Mouse (Mus musculus) monocyte, adult 5-6 weeks (primary cell): ENCODE data around the gene Gp1ba. TPM values are rescaled to one million over a fixed set of nuclear protein-coding genes. Genes with fewer than 3 reads are reported as not detected.
A peak's percentile ranks its signal among the peaks of the same experiment; 100 is the strongest.

ENCODE experiments used
- ATAC-seq: fragments of 153-309, 156-312 bp; replicated peaks from 2 replicates; pipeline ENCODE4 v1.8.0; 2017; ENCODE audit warnings: mild to moderate bottlenecking; ENCODE audit not compliant: low TSS enrichment, insufficient number of reproducible peaks, severe bottlenecking, poor library complexity, low FRiP score
- total RNA-seq: library from RNA; stranded (forward); fragments of 200-1000, 200-491, 200-594 nt; gene quantifications from 3 replicates; pipeline ENCODE4 v1.2.3, GENCODE M21; 2017

The Gp1ba gene
- total RNA-seq, 1 experiment from 2014 or later, result 0.57 TPM

GRCm38 (mm10) chr11:70649185-70649734, 10.3 kb downstream of the Gp1ba start:
- ATAC-seq, result no peak

- no peak for ATAC-seq
These were observed 11.6 kb downstream of the Gp1ba start for GRCm38 (mm10) chr11:70650322-70651175.

GRCm38 (mm10) chr11:70651391-70651790, 12.5 kb downstream of the Gp1ba start:
- ATAC-seq, result no peak

DNA sequence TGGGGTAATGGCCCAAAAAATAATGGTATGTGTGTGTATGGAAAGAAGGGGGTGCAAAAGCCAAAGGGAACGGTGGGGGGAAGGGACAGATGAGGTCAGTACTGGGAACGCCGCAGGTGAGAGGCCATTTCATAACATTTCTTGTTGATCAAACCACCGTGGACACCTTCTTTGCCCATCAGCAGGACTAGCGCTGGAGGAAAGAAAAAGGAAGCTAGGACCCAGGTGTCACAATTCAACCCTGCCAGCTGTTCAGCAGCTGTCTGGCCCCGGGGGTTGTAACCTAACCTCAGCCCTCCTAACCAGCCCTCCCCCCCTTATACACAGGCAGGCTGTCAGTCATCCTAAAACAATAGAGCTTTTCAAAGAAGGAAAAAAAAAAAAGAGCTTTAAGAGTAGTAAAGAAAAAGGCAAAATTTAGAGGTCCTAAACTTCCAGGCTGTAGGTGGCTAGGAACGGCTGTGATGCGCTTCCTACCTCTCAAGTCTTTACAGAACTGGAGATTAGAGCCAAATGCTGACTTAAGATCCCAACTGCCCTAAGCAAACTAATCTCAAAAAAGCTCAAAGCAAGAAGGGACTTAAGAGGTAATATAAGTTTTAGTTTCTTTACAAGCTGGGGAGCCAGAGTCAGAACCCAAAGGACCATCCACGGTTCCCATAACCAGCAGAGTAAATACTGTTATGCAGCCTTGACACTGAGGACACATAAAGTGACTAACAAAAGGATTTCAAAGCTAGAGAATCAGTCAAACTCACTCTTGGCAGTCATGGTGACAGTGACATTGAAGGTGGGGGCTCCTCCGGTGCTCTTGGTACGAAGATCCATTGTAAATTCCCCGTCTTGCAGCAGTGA, 13.3 kb downstream of the Gp1ba start:
- ATAC-seq, result no peak

DNA sequence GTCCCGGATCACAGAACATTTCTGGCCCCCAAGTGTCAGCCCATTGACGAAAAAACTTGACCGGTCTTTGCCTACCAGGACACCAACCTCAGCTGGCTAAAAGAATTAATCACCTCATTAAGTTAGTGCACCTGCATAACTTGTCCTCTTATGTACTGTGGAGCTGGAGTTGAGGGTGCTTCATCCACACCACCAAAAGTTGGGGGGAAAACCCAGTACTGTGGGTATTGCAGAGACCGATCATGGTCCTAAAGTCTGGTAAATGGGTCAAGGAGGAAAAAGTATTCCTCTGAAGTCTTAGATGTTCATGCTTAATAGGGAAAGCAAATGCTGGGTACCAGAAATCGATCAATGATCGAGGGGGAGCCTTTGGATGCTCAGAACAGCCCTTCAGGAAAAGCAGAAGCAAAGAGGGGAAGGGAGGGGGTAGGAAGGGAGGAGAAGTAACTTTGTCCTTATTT, 14.0 kb downstream of the Gp1ba start:
- no peak; the same call in 1 of the 2 replicates for ATAC-seq

GRCm38 (mm10) chr11:70653345-70654197, 14.6 kb downstream of the Gp1ba start:
- ATAC-seq, result no peak

DNA sequence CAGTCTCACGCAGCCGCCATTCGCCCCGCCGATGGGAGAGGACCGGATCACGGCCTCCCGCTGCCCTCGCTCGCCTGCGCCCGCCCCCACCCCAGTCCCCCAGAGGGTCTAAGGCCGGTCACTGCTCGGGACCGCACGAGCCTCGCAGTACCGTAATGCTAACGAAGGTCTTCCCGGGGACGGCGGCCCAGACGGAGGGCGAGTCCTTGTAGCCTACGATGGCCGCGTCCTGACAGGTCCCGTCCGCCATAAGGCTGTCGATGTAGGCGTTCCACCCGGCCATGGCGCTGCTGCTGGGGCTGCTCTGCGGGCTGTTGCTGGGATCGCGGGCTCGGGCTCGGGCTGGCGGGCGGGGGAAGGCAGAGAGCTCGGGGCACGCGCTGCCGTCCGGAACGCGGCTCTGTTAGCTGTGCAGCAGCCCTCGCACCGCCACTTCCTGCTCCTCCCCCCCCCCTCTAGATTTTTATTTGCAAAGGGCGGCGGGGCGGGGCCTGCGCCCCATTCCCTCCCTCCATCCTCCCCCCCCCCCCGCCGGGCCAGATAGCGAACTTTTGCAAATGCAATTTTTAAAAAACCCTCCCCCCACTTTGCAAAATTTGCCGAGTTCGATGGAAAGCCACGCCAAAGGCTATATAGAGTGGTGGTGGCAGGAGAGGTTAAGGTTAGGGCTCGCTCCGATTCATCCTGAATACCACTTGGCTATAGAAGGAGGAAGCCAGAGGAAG, 15.4 kb downstream of the Gp1ba start, which contains the start of gene Pfn1:
Gene Pfn1, minus strand, starts transcription at position 447 of the 725 bp plus-strand sequence.
- peak; percentile 38; the same call in 1 of the 2 replicates for ATAC-seq

DNA sequence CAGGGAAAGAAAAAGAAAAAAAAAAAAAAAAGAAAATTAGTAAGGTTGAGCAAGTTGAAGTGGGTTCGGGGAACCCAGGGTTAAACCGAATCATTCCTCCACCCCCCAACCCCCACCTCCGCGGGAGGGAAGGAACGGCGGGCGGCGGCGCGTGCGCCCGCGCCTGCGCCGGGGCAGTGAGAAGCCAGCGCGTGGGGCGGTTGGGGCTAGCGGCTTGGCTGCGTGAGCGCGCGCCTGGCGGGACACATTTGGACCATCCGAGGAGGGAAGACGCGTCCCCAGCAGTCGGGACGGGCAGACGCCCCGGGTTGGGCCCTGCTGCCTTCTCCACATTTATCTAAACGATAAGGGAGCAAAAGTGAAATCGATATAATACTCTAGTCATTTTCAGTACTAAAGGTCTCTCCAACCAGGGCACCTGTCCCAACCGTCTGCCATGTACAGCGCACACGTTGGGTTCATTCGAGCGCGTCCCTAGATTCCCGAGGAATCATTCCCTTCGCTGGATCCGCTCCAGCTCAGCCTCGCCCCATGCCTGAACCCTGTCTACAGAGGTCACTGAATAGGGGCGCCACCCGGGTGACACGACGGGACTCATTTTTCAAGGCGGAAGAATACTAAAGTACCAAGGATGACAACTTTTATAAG, 16.1 kb downstream of the Gp1ba start:
- 0 out of 2 replicates have a peak, but pooled peaks have one; percentile 9 for ATAC-seq

- ATAC-seq, result no peak
These were observed 16.9 kb downstream of the Gp1ba start for GRCm38 (mm10) chr11:70655571-70656455.

- no peak for ATAC-seq
These were observed 17.6 kb downstream of the Gp1ba start for GRCm38 (mm10) chr11:70656456-70656927.

GRCm38 (mm10) chr11:70656964-70657363, 18.0 kb downstream of the Gp1ba start, which contains the start of gene Eno3:
Eno3 (plus strand) TSS chr11:70657202.
- ATAC-seq, result no peak

GRCm38 (mm10) chr11:70657573-70657972, 18.7 kb downstream of the Gp1ba start:
- no peak for ATAC-seq

- ATAC-seq, result no peak
These were observed 19.1 kb downstream of the Gp1ba start for GRCm38 (mm10) chr11:70657991-70658390.

DNA sequence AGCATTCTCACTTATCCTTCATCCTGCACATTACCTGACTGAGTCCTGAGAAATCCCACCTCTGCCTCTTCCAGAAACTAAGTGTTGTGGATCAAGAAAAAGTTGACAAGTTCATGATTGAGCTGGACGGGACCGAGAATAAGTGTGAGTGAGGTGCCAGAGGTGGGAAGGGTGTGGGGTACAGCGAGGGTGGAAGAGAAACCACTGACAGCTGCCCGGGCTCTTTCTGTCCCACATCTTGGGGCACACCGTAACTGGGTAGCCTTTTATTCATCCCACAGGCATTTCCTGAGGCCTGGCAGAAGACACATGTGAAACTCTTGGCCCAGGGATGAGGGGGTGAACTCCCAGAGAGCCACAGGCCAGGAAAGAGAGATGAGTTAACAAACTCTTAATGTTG, 19.6 kb downstream of the Gp1ba start:
- no peak for ATAC-seq

- ATAC-seq, result no peak
These were observed 20.0 kb downstream of the Gp1ba start for GRCm38 (mm10) chr11:70658942-70659341.

DNA sequence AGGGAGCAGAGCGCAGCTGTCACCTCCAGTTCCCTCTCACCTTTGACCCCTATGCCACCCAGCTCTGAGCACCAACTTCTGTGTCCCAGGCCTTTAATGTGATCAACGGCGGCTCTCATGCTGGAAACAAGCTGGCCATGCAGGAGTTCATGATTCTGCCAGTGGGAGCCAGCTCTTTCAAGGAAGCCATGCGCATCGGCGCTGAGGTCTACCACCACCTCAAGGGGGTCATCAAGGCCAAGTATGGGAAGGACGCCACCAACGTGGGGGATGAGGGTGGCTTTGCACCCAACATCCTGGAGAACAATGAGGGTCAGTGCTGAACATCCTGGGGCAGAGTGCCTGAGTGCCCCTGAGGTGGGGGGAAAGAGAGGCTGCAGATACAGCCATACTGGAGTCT, 21.6 kb downstream of the Gp1ba start:
- ATAC-seq, result no peak
